9 mouse cellular contexts compared by ENCODE assay signal in the genomic region with DNA sequence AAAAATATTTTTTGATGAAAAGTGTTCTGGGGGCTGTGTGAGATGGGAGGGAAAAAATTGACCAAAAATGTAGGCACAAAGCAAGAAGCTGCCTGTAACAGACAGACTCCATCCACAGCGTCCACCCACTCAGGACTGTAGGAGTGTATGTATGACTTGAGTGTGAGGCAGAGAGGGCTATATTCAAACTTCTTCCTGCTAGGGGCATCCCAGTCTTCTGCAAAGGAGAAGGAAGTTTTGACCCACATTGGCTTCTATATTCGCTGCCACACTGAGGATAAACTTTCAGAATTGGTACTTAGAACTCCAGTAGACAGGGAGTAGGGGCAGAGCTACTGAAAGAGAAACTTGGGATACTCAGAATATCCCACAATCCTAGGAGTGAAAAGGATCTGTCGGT.
DNase-seq lines count a peak whose midpoint lies in the region; ATAC-seq and TF ChIP-seq lines count a peak whose summit lies in the region.
"Had no signal": no experiment of that assay in that cellular context is flagged by ENCODE, and none has a peak within 500 bp of the region (broad histone marks: within the 10 kb centered on the region; RNA-seq: fewer than 3 reads in every experiment).

No protein-coding gene starts in this region.

- no peak overlapping the region for H3K4me3 ChIP-seq in kidney, embryonic 15.5 days (replicated peaks)
- H3K4me3 ChIP-seq in forebrain, postnatal 0 days (ENCODE audit: low read depth, low read length) = no peak overlapping the region
- peak overlapping the region; percentile 39 for H3K4me3 ChIP-seq in limb, embryonic 10.5 days
- H3K4me3 ChIP-seq in neural tube, embryonic 14.5 days (ENCODE audit: low read depth, low read length) = no peak overlapping the region; the same call in 1 of the 2 replicates

- H3K36me3 ChIP-seq in kidney, embryonic 15.5 days = no peaks in the 10 kb centered on the region
- H3K36me3 ChIP-seq in forebrain, postnatal 0 days (ENCODE audit: insufficient read depth) = no peaks in the 10 kb centered on the region
- H3K36me3 ChIP-seq in limb, embryonic 10.5 days = no peaks in the 10 kb centered on the region
- H3K36me3 ChIP-seq in neural tube, embryonic 14.5 days (ENCODE audit: control insufficient read depth, insufficient read depth, low read length) = no peaks in the 10 kb centered on the region

- peaks cover 80% of the 10 kb centered on the region for H3K27me3 ChIP-seq in kidney, embryonic 15.5 days
- peaks cover 66% of the 10 kb centered on the region for H3K27me3 ChIP-seq in forebrain, postnatal 0 days (ENCODE audit: insufficient read depth, low read length)
- H3K27me3 ChIP-seq in limb, embryonic 10.5 days (ENCODE audit: low read depth, poor library complexity, severe bottlenecking) = peaks cover 69% of the 10 kb centered on the region
- peaks cover 12% of the 10 kb centered on the region for H3K27me3 ChIP-seq in neural tube, embryonic 14.5 days (ENCODE audit: control insufficient read depth, insufficient read depth, low read length)

- no peak overlapping the region for H3K9ac ChIP-seq in kidney, embryonic 15.5 days
- no peak overlapping the region for H3K9ac ChIP-seq in forebrain, postnatal 0 days
- H3K9ac ChIP-seq in neural tube, embryonic 14.5 days (replicated peaks; ENCODE audit: low read depth, low read length) = no peak overlapping the region
- H3K9ac ChIP-seq: liver, embryonic 14.5 days had no signal

- DNase-seq in kidney, postnatal 25 days = no peak
- peak; percentile 20 for DNase-seq in forebrain, postnatal 0 days
- DNase-seq in limb, embryonic 10.5 days (ENCODE audit: low spot score) = no peak
- no peak for DNase-seq in urinary bladder, postnatal 36 days (ENCODE audit: low spot score in 2 of 2)
- DNase-seq: kidney, adult 2 months had no signal

- no peak overlapping the region for H3K27ac ChIP-seq in kidney, embryonic 15.5 days
- H3K27ac ChIP-seq in forebrain, postnatal 0 days (ENCODE audit: low read depth, low read length) = no peak overlapping the region
- H3K27ac ChIP-seq in limb, embryonic 10.5 days = peak overlapping the region; percentile 20; the same call in 1 of the 2 replicates
- 0 out of 2 replicates have a peak overlapping the region, but pooled peaks have one; percentile 82 for H3K27ac ChIP-seq in neural tube, embryonic 14.5 days (ENCODE audit: low read depth, low read length)
- H3K27ac ChIP-seq: liver, embryonic 14.5 days had no signal

- peaks cover 46% of the 10 kb centered on the region for H3K4me1 ChIP-seq in kidney, embryonic 15.5 days
- H3K4me1 ChIP-seq in forebrain, postnatal 0 days (ENCODE audit: insufficient read depth) = peaks cover 4% of the 10 kb centered on the region; the same call in 1 of the 2 replicates
- peaks cover 72% of the 10 kb centered on the region for H3K4me1 ChIP-seq in limb, embryonic 10.5 days
- peaks cover 18% of the 10 kb centered on the region for H3K4me1 ChIP-seq in neural tube, embryonic 14.5 days (ENCODE audit: control insufficient read depth, insufficient read depth, low read length)

- ATAC-seq in kidney, embryonic 15.5 days (replicated peaks; ENCODE audit: low FRiP score) = no peak
- no peak for ATAC-seq in forebrain, postnatal 0 days
- no peak for ATAC-seq in neural tube, embryonic 14.5 days (ENCODE audit: low read depth)
- ATAC-seq in CD4-positive, CD25-positive, alpha-beta regulatory T cell, adult 4 months = no peak

- WGBS in kidney, embryonic 15.5 days = 9% methylated on average over 3 of the region's 3 CpGs
- WGBS in forebrain, postnatal 0 days = 6% methylated on average over 3 of the region's 3 CpGs
- 3% methylated on average over 3 of the region's 3 CpGs for WGBS in limb, embryonic 10.5 days
- 6% methylated on average over 3 of the region's 3 CpGs for WGBS in neural tube, embryonic 14.5 days

- no peak for TF ChIP-seq CTCF in forebrain, postnatal 0 days (IDR thresholded peaks at IDR 0.05; ENCODE audit: low read depth)

- H3K9me3 ChIP-seq in kidney, embryonic 15.5 days (replicated peaks) = no peaks in the 10 kb centered on the region
- H3K9me3 ChIP-seq in forebrain, postnatal 0 days (ENCODE audit: low read length) = no peaks in the 10 kb centered on the region
- no peaks in the 10 kb centered on the region for H3K9me3 ChIP-seq in limb, embryonic 10.5 days (replicated peaks)
- no peaks in the 10 kb centered on the region for H3K9me3 ChIP-seq in neural tube, embryonic 14.5 days (ENCODE audit: control insufficient read depth, low read length)

- peak overlapping the region; percentile 47 for H3K4me2 ChIP-seq in kidney, embryonic 15.5 days
- H3K4me2 ChIP-seq in forebrain, postnatal 0 days (ENCODE audit: low read depth) = no peak overlapping the region
- H3K4me2 ChIP-seq in neural tube, embryonic 14.5 days (ENCODE audit: low read depth, low read length) = peak overlapping the region; percentile 49

Comparison
In these comparisons a context has a peak if more than half of its experiments do, and no peak if none do; other contexts are left out.
1. H3K27ac ChIP-seq: peak in limb, embryonic 10.5 days (single experiment) and neural tube, embryonic 14.5 days (single experiment); none in kidney, embryonic 15.5 days (single experiment) and forebrain, postnatal 0 days (single experiment).